Mouse (Mus musculus) E14TG2a.4 (cell line): ENCODE results near the gene Cdhr2.

Experiments
- H3K27me3 ChIP-seq: 2 replicates; pipeline ENCODE4 v1.6.1; 2014; ENCODE audit warnings: low read length, control low read depth; ENCODE audit not compliant: insufficient read depth
- H3K36me3 ChIP-seq: 2 replicates; pipeline ENCODE4 v1.6.1; 2014; ENCODE audit warnings: low read length, control low read depth; ENCODE audit not compliant: insufficient read depth
- H3K4me1 ChIP-seq: replicated peaks from 2 replicates; pipeline ENCODE4 v1.6.1; 2014; ENCODE audit warnings: low read depth, low read length, control low read depth
- H3K4me3 ChIP-seq: replicated peaks from 2 replicates; pipeline ENCODE4 v1.5.1; 2014; ENCODE audit warnings: mild to moderate bottlenecking, low read length
- H3K9me3 ChIP-seq: 2 replicates; pipeline ENCODE4 v1.6.1; 2014; ENCODE audit warnings: low read length, control low read depth
- CTCF ChIP-seq: conservative IDR thresholded peaks from 2 replicates; pipeline ENCODE4 v1.5.1; 2014; ENCODE audit warnings: low read length
- NANOG ChIP-seq: IDR thresholded peaks from 2 replicates; pipeline ENCODE4 v1.6.1; 2014; ENCODE audit warnings: borderline replicate concordance, low read length, mixed read lengths
- POU5F1 ChIP-seq: IDR thresholded peaks from 2 replicates; pipeline ENCODE4 v1.6.1; 2014; ENCODE audit warnings: low read length, borderline replicate concordance

Gene Cdhr2

GRCm38 (mm10) chr13:54680184-54680853, 20.9 kb upstream of the Cdhr2 start:
- peak overlapping the region; percentile 46; the same call in 1 of the 2 replicates for H3K4me3 ChIP-seq
- no peaks in the 10 kb centered on the region for H3K27me3 ChIP-seq
- H3K9me3 ChIP-seq, result no peaks in the 10 kb centered on the region
- TF ChIP-seq NANOG (no peak), CTCF (no peak), POU5F1 (no peak)
- peaks cover 78% of the 10 kb centered on the region for H3K4me1 ChIP-seq
- H3K36me3 ChIP-seq, result peaks cover 76% of the 10 kb centered on the region

GRCm38 (mm10) chr13:54681291-54681690, 20.0 kb upstream of the Cdhr2 start:
- TF ChIP-seq POU5F1 (no peak), NANOG (no peak), CTCF (no peak)
- H3K9me3 ChIP-seq, result no peaks in the 10 kb centered on the region

GRCm38 (mm10) chr13:54683301-54683700, 18.0 kb upstream of the Cdhr2 start:
- H3K36me3 ChIP-seq, result peaks cover 80% of the 10 kb centered on the region

More at GRCm38 (mm10) chr13:54681291-54681690, 20.0 kb upstream of the Cdhr2 start:
- H3K36me3 ChIP-seq, result peaks cover 86% of the 10 kb centered on the region
- no peaks in the 10 kb centered on the region for H3K27me3 ChIP-seq
- peaks cover 79% of the 10 kb centered on the region for H3K4me1 ChIP-seq
- H3K4me3 ChIP-seq, result peak overlapping the region; percentile 41

GRCm38 (mm10) chr13:54684140-54684896, 16.9 kb upstream of the Cdhr2 start:
- H3K27me3 ChIP-seq, result no peaks in the 10 kb centered on the region
- H3K4me1 ChIP-seq, result peaks cover 79% of the 10 kb centered on the region
- TF ChIP-seq CTCF (no peak), NANOG (no peak), POU5F1 (no peak)
- no peaks in the 10 kb centered on the region for H3K9me3 ChIP-seq
- peak overlapping the region; percentile 98 for H3K4me3 ChIP-seq
- H3K36me3 ChIP-seq, result peaks cover 70% of the 10 kb centered on the region

More at GRCm38 (mm10) chr13:54683301-54683700, 18.0 kb upstream of the Cdhr2 start:
- H3K9me3 ChIP-seq, result no peaks in the 10 kb centered on the region
- TF ChIP-seq NANOG (no peak), POU5F1 (no peak), CTCF (no peak)
- H3K27me3 ChIP-seq, result no peaks in the 10 kb centered on the region
- H3K4me1 ChIP-seq, result peaks cover 75% of the 10 kb centered on the region
- H3K4me3 ChIP-seq, result peak overlapping the region; percentile 98; the same call in 1 of the 2 replicates

GRCm38 (mm10) chr13:54685174-54685573, 16.1 kb upstream of the Cdhr2 start:
- Histone ChIP-seq H3K36me3 (peaks cover 64% of the 10 kb centered on the region), H3K4me3 (peak overlapping the region; percentile 98), H3K27me3 (no peaks in the 10 kb centered on the region), H3K4me1 (peaks cover 82% of the 10 kb centered on the region), H3K9me3 (no peaks in the 10 kb centered on the region)
- TF ChIP-seq CTCF, result peak; percentile 57
- TF ChIP-seq NANOG, result no peak

- TF ChIP-seq POU5F1 (no peak), NANOG (no peak), CTCF (no peak)
These were observed 14.9 kb upstream of the Cdhr2 start for GRCm38 (mm10) chr13:54686139-54687053.

GRCm38 (mm10) chr13:54687096-54687495, 14.2 kb upstream of the Cdhr2 start:
- Histone ChIP-seq H3K9me3 (no peaks in the 10 kb centered on the region), H3K27me3 (no peaks in the 10 kb centered on the region), H3K4me3 (peak overlapping the region; percentile 98), H3K36me3 (peaks cover 64% of the 10 kb centered on the region), H3K4me1 (peaks cover 82% of the 10 kb centered on the region)
- TF ChIP-seq CTCF (no peak), NANOG (no peak), POU5F1 (no peak)

More at GRCm38 (mm10) chr13:54686139-54687053, 14.9 kb upstream of the Cdhr2 start:
- Histone ChIP-seq H3K9me3 (no peaks in the 10 kb centered on the region), H3K4me3 (peak overlapping the region; percentile 98), H3K4me1 (peaks cover 82% of the 10 kb centered on the region), H3K36me3 (peaks cover 64% of the 10 kb centered on the region), H3K27me3 (no peaks in the 10 kb centered on the region)
